Mouse (Mus musculus) forebrain, embryonic 14.5 days (tissue): ENCODE results near the gene Klhl9. TPM values are rescaled to one million over a fixed set of nuclear protein-coding genes. Genes with fewer than 3 reads are reported as not detected.
"Not testable (repeated sequence)": the region's sequence is repeated elsewhere in the genome, so short reads cannot be mapped to it uniquely, and the experiment has no call there.

ENCODE experiments used
- ATAC-seq: fragments of 200-750 bp; cut with Nextera tagmentation; 2 replicates; pipeline ENCODE4 v1.8.0; 2017; ENCODE audit warnings: mild to moderate bottlenecking, moderate library complexity
- DNase-seq: peaks from one replicate; pipeline ENCODE4 v3.0.0-alpha.2; 2015; ENCODE audit warnings: low spot score
- H3K27ac ChIP-seq: fragments of 300-500 bp; sonication (generic); 2 replicates; pipeline ENCODE4 v1.5.1; 2014; ENCODE audit warnings: low read depth, mild to moderate bottlenecking, control low read depth, low read length, moderate library complexity
- H3K27me3 ChIP-seq: fragments of 300-500 bp; sonication (generic); replicated peaks from 2 replicates; pipeline ENCODE4 v1.6.1; 2014; ENCODE audit warnings: low read length, control low read depth, mixed read lengths; ENCODE audit not compliant: control insufficient read depth, insufficient read depth
- H3K36me3 ChIP-seq: fragments of 300-500 bp; sonication (generic); 2 replicates; pipeline ENCODE4 v1.6.1; 2014; ENCODE audit warnings: low read length, control low read depth; ENCODE audit not compliant: control insufficient read depth, insufficient read depth
- H3K4me1 ChIP-seq: fragments of 300-500 bp; sonication (generic); 2 replicates; pipeline ENCODE4 v1.6.1; 2014; ENCODE audit warnings: antibody characterized with exemption, low read length, control low read depth; ENCODE audit not compliant: control insufficient read depth, insufficient read depth
- H3K4me2 ChIP-seq: fragments of 300-500 bp; sonication (generic); 2 replicates; pipeline ENCODE4 v1.6.1; 2014; ENCODE audit warnings: mild to moderate bottlenecking, control low read depth, low read length
- H3K4me3 ChIP-seq: fragments of 300-500 bp; sonication (generic); 2 replicates; pipeline ENCODE4 v1.5.1; 2014; ENCODE audit warnings: low read depth, low read length, control low read depth
- H3K9ac ChIP-seq: fragments of 300-500 bp; sonication (generic); 2 replicates; pipeline ENCODE4 v1.6.1; 2014; ENCODE audit warnings: mild to moderate bottlenecking, low read length, control low read depth, moderate library complexity
- H3K9me3 ChIP-seq: fragments of 300-500 bp; sonication (generic); replicated peaks from 2 replicates; pipeline ENCODE4 v1.6.1; 2016; ENCODE audit warnings: low read length, control low read depth, mixed read lengths; ENCODE audit not compliant: control insufficient read depth
- WGBS: fragments of 180-500 bp; shearing (Covaris S2); extraction: QIAGEN DNeasy Blood & Tissue Kit; methylation state at CpG from one replicate; pipeline ENCODE4 v1.1.7; 2014; 5-methylcytosine and 5-hydroxymethylcytosine counted together
- polyA plus RNA-seq: library from polyadenylated mRNA; unstranded; fragments of >200 nt; fragmentation: Nextera tagmentation; extraction: Ambion mirVana; gene quantifications from 2 replicates; pipeline ENCODE4 v1.2.1, GENCODE M21; 2014

The Klhl9 gene
- 145 and 154 TPM in 2 replicates for polyA plus RNA-seq

GRCm38 (mm10) chr4:88721791-88722721 lies at the start of gene Klhl9, which contains the start of gene Gm26566:
TSS of gene Klhl9 (minus strand) at chr4:88722465.
TSS of gene Gm26566 (plus strand) at chr4:88721805.
- 1% methylated on average over 78 of the region's 82 CpGs for WGBS
- H3K27me3 ChIP-seq: no peaks in the 10 kb centered on the region
- DNase-seq (peak; percentile 98), ATAC-seq (peak; percentile 96)
- peak within 1 kb of the TSS; percentile 96 for H3K27ac ChIP-seq
- H3K9me3 ChIP-seq: no peaks in the 10 kb centered on the region
- H3K4me1 ChIP-seq: peaks cover 26% of the 10 kb centered on the region
- peak within 1 kb of the TSS; percentile 99 for H3K9ac ChIP-seq
- peaks cover 19% of the 10 kb centered on the region for H3K36me3 ChIP-seq
- H3K4me3 ChIP-seq: peak within 1 kb of the TSS; percentile 92
- H3K4me2 ChIP-seq: peak within 1 kb of the TSS; percentile 78

GRCm38 (mm10) chr4:88763384-88764018 lies 41.2 kb upstream of the Klhl9 start:
- not testable (repeated sequence) for H3K36me3 ChIP-seq, H3K27me3 ChIP-seq, H3K9me3 ChIP-seq, H3K4me1 ChIP-seq, H3K9ac ChIP-seq, H3K27ac ChIP-seq, ATAC-seq
- Histone ChIP-seq H3K4me3 (peak overlapping the region; percentile 24), H3K4me2 (peak overlapping the region; percentile 51)
- DNase-seq: peak; percentile 61
- WGBS: 3% methylated on average over 24 of the region's 42 CpGs

- H3K27ac ChIP-seq, ATAC-seq: not testable (repeated sequence)
- WGBS: 62% methylated on average over 9 of the region's 9 CpGs
Observed at GRCm38 (mm10) chr4:88762341-88762740, 40.1 kb upstream of the Klhl9 start.

GRCm38 (mm10) chr4:88761776-88762175 lies 39.5 kb upstream of the Klhl9 start:
- not testable (repeated sequence) for H3K4me3 ChIP-seq, DNase-seq, H3K27me3 ChIP-seq, H3K36me3 ChIP-seq, H3K4me1 ChIP-seq, H3K4me2 ChIP-seq, H3K9me3 ChIP-seq, ATAC-seq, H3K27ac ChIP-seq, H3K9ac ChIP-seq
- 75% methylated on average over 6 of the region's 8 CpGs for WGBS

More at GRCm38 (mm10) chr4:88762341-88762740, 40.1 kb upstream of the Klhl9 start:
- H3K4me1 ChIP-seq, H3K9me3 ChIP-seq, H3K4me2 ChIP-seq, H3K4me3 ChIP-seq, DNase-seq, H3K9ac ChIP-seq, H3K27me3 ChIP-seq, H3K36me3 ChIP-seq: not testable (repeated sequence)

GRCm38 (mm10) chr4:88760431-88760830 lies 38.2 kb upstream of the Klhl9 start:
- H3K36me3 ChIP-seq, H3K9ac ChIP-seq, H3K27me3 ChIP-seq, H3K27ac ChIP-seq, H3K9me3 ChIP-seq, H3K4me1 ChIP-seq, ATAC-seq: not testable (repeated sequence)
- DNase-seq: peak; percentile 73
- Histone ChIP-seq H3K4me2 (peak overlapping the region; percentile 52), H3K4me3 (peak overlapping the region; percentile 29)
- under 1% methylated on average over 23 of the region's 28 CpGs for WGBS

GRCm38 (mm10) chr4:88759610-88760268 lies 37.5 kb upstream of the Klhl9 start, which contains the start of gene Gm13283:
TSS of gene Gm13283 (plus strand) at chr4:88760119.
- not testable (repeated sequence) for ATAC-seq, H3K9ac ChIP-seq, DNase-seq, H3K4me1 ChIP-seq, H3K27ac ChIP-seq, H3K9me3 ChIP-seq, H3K27me3 ChIP-seq, H3K36me3 ChIP-seq
- H3K4me2 ChIP-seq: peak within 1 kb of the TSS; percentile 52
- H3K4me3 ChIP-seq: peak within 1 kb of the TSS; percentile 29
- 37% methylated on average over 7 of the region's 14 CpGs for WGBS

GRCm38 (mm10) chr4:88758751-88759150 lies 36.5 kb upstream of the Klhl9 start:
- not testable (repeated sequence) for ATAC-seq, H3K4me1 ChIP-seq, H3K27ac ChIP-seq, H3K36me3 ChIP-seq, DNase-seq, H3K9me3 ChIP-seq, H3K4me2 ChIP-seq, H3K27me3 ChIP-seq, H3K4me3 ChIP-seq, H3K9ac ChIP-seq
- 85% methylated on average over 9 of the region's 9 CpGs for WGBS

- H3K9me3 ChIP-seq, H3K4me1 ChIP-seq, H3K27me3 ChIP-seq, H3K36me3 ChIP-seq: not testable (repeated sequence)
- peak; percentile 94 for DNase-seq
- peak overlapping the region; percentile 44; the same call in 1 of the 2 replicates for H3K27ac ChIP-seq
- H3K4me2 ChIP-seq: peak overlapping the region; percentile 68
- H3K4me3 ChIP-seq: peak overlapping the region; percentile 37
- peak; percentile 100 for ATAC-seq
- under 1% methylated on average over 16 of the region's 21 CpGs for WGBS
- H3K9ac ChIP-seq: peak overlapping the region; percentile 58
Observed at GRCm38 (mm10) chr4:88757628-88758031, 35.4 kb upstream of the Klhl9 start.
